Mouse (Mus musculus) midbrain, embryonic 10.5 days (tissue): ENCODE measurements around the gene Atp8b3. TPM values are rescaled to one million over a fixed set of nuclear protein-coding genes. Genes with fewer than 3 reads are reported as not detected.
A peak's percentile ranks its signal among the peaks of the same experiment; 100 is the strongest.

ENCODE experiments used
- DNase-seq: peaks from one replicate; pipeline ENCODE4 v3.0.0-alpha.2; 2017; ENCODE audit warnings: low spot score
- H3K27ac ChIP-seq: fragments of 300-500 bp; sonication (generic); replicated peaks from 2 replicates; pipeline ENCODE4 v1.5.1; 2016; ENCODE audit warnings: mild to moderate bottlenecking
- H3K27me3 ChIP-seq: fragments of 300-500 bp; sonication (generic); 2 replicates; pipeline ENCODE4 v1.6.1; 2016; ENCODE audit warnings: low read depth, mild to moderate bottlenecking; ENCODE audit not compliant: poor library complexity, severe bottlenecking
- H3K36me3 ChIP-seq: fragments of 300-500 bp; sonication (generic); 2 replicates; pipeline ENCODE4 v1.6.1; 2016; ENCODE audit warnings: mild to moderate bottlenecking, moderate library complexity
- H3K4me1 ChIP-seq: fragments of 300-500 bp; sonication (generic); 2 replicates; pipeline ENCODE4 v1.6.1; 2016
- H3K4me3 ChIP-seq: fragments of 300-500 bp; sonication (generic); 2 replicates; pipeline ENCODE4 v1.5.1; 2016; ENCODE audit warnings: mild to moderate bottlenecking, moderate library complexity
- H3K9me3 ChIP-seq: fragments of 300-500 bp; sonication (generic); replicated peaks from 2 replicates; pipeline ENCODE4 v1.6.1; 2016; ENCODE audit warnings: mild to moderate bottlenecking
- WGBS: fragments of 180-500 bp; shearing (Covaris S2); methylation state at CpG from one replicate; pipeline ENCODE4 v1.1.7; 2016; 5-methylcytosine and 5-hydroxymethylcytosine counted together
- polyA plus RNA-seq: library from polyadenylated mRNA; unstranded; fragments of >200 nt; fragmentation: Nextera tagmentation; extraction: Ambion mirVana; gene quantifications from 2 replicates; pipeline ENCODE4 v1.2.1, GENCODE M21; 2016

Gene Atp8b3
- polyA plus RNA-seq, 1 experiment from 2014 or later, result 0.79 TPM

DNA sequence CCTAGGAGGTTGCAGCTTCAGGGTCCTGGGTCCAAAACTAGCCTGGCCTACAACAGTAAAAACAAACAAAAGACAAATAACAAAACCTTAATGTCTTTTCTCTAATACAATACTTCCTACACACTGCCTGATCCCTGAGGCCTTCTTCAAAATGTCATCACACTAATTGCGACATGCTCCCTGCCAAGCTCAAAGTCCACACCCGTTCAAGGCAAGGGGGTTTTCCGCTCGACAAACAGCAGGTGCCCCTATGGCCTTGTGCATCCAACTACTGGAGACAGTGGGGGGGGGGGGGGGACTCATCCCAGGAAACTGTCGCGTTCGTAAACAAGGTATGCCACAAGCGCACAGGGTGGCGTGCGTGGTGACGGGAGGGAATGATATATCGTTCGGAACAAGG lies 21.7 kb upstream of the Atp8b3 start:
- H3K27ac ChIP-seq, result peak overlapping the region; percentile 99
- peak overlapping the region; percentile 99 for H3K4me3 ChIP-seq
- 3% methylated on average over 13 of the region's 13 CpGs for WGBS
- H3K36me3 ChIP-seq, result 0 out of 2 replicates have a peak, but pooled peaks cover 3% of the 10 kb centered on the region
- H3K9me3 ChIP-seq, result no peaks in the 10 kb centered on the region
- peaks cover 44% of the 10 kb centered on the region for H3K4me1 ChIP-seq
- DNase-seq, result no peak
- no peaks in the 10 kb centered on the region for H3K27me3 ChIP-seq

GRCm38 (mm10) chr10:80559431-80559830 lies 20.5 kb upstream of the Atp8b3 start:
- WGBS, result 88% methylated on average over 7 of the region's 7 CpGs

DNA sequence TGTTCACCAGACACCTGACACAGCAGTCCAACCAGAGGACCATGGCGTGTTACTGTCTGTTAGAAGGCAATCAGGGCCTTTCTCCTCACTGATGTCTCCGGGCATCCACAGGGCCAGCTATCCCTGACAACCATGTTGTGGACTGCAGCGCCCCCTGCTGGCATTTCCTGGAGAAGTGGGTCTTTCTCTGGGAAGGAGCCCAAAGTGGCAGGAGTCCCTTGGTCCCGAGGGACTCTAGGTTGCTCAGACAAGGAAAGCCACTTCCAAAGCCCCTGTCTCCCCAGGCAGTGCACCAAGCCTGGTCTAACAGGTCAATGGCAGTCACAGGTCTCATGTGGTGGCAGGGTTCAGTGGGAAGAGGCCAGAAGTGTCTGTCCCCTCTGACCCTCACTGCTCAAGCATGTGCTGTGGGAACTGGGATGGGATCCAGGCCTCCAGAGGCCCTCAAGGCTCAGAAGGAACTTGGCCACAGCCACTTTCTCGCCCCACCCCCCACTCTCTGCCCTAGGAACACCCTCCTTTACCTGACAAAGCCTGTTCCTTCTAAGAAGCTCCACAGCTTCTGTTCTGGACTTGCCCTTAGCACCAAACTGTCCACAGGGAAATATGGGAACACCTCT lies 18.5 kb upstream of the Atp8b3 start:
- Histone ChIP-seq H3K4me3 (peak overlapping the region; percentile 9; the same call in 1 of the 2 replicates), H3K36me3 (no peaks in the 10 kb centered on the region), H3K4me1 (peaks cover 49% of the 10 kb centered on the region), H3K27me3 (no peaks in the 10 kb centered on the region), H3K27ac (no peak overlapping the region), H3K9me3 (no peaks in the 10 kb centered on the region)
- peak; percentile 80 for DNase-seq
- WGBS, result 38% methylated on average over 5 of the region's 5 CpGs

More at GRCm38 (mm10) chr10:80559431-80559830, 20.5 kb upstream of the Atp8b3 start:
- H3K4me3 ChIP-seq, result peak overlapping the region; percentile 32; the same call in 1 of the 2 replicates
- no peaks in the 10 kb centered on the region for H3K27me3 ChIP-seq
- H3K4me1 ChIP-seq, result peaks cover 45% of the 10 kb centered on the region
- H3K27ac ChIP-seq, result no peak overlapping the region
- H3K36me3 ChIP-seq, result no peaks in the 10 kb centered on the region
- no peak for DNase-seq
- no peaks in the 10 kb centered on the region for H3K9me3 ChIP-seq

DNA sequence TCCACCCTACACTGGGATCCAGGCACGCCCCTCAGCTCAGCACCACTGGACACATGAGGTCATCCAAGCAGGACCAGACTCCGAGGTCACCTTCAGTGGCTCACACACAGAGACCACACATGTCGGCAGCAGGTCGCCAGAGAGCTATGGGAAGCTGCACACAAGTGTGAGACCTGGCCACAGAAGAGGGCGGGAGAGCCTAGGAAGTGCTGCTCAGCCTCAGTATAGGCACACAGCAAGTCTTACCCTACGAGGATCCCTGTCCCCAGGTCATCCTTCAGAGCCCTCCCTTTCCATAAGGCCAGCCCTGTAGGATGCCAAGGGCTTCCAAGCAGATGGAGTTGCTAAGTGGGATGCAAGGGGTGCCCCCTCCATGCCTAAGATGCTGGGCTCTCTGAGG lies 15.1 kb upstream of the Atp8b3 start:
- H3K27me3 ChIP-seq, result no peaks in the 10 kb centered on the region
- H3K4me3 ChIP-seq, result no peak overlapping the region
- DNase-seq, result no peak
- H3K9me3 ChIP-seq, result no peaks in the 10 kb centered on the region
- peaks cover 20% of the 10 kb centered on the region for H3K36me3 ChIP-seq
- peaks cover 26% of the 10 kb centered on the region for H3K4me1 ChIP-seq
- 90% methylated on average over 6 of the region's 6 CpGs for whole genome bisulfite sequencing
- H3K27ac ChIP-seq, result no peak overlapping the region

DNA sequence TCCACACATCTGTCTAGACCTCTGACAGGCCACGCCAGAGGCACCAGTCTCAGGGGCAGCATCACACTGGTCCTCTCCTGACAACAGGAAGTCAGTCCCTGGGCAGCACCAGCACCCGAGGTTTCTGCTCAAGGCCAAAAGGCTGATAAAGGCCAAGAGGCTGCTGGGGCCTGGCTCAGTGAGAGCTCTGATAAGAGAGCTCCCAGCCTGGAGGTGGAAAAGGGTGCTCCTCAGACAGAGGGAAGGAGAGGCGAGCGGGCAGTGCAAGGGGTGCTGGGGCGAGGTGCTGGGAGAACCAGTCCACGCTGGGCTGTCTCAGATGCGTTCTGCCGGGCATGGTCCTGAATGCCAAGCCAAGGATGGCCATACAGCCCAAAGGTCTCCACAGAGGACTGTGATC lies 14.7 kb upstream of the Atp8b3 start:
- Histone ChIP-seq H3K27ac (no peak overlapping the region), H3K9me3 (no peaks in the 10 kb centered on the region), H3K4me1 (peaks cover 29% of the 10 kb centered on the region), H3K27me3 (no peaks in the 10 kb centered on the region), H3K4me3 (no peak overlapping the region), H3K36me3 (peaks cover 24% of the 10 kb centered on the region)
- WGBS, result 91% methylated on average over 8 of the region's 8 CpGs
- DNase-seq, result no peak

GRCm38 (mm10) chr10:80552364-80552763 lies 13.4 kb upstream of the Atp8b3 start:
- Histone ChIP-seq H3K4me1 (peaks cover 19% of the 10 kb centered on the region), H3K9me3 (no peaks in the 10 kb centered on the region), H3K36me3 (peaks cover 36% of the 10 kb centered on the region), H3K27ac (no peak overlapping the region), H3K4me3 (no peak overlapping the region), H3K27me3 (no peaks in the 10 kb centered on the region)
- no peak for DNase-seq
- 73% methylated on average over 9 of the region's 9 CpGs for WGBS

GRCm38 (mm10) chr10:80549279-80549678 lies 10.4 kb upstream of the Atp8b3 start:
- H3K27me3 ChIP-seq, result no peaks in the 10 kb centered on the region
- WGBS, result 92% methylated on average over 21 of the region's 21 CpGs
- H3K9me3 ChIP-seq, result no peaks in the 10 kb centered on the region
- peaks cover 67% of the 10 kb centered on the region for H3K36me3 ChIP-seq
- H3K4me3 ChIP-seq, result no peak overlapping the region
- H3K4me1 ChIP-seq, result peaks cover 13% of the 10 kb centered on the region
- no peak for DNase-seq
- H3K27ac ChIP-seq, result 0 out of 2 replicates have a peak overlapping the region, but pooled peaks have one; percentile 42

DNA sequence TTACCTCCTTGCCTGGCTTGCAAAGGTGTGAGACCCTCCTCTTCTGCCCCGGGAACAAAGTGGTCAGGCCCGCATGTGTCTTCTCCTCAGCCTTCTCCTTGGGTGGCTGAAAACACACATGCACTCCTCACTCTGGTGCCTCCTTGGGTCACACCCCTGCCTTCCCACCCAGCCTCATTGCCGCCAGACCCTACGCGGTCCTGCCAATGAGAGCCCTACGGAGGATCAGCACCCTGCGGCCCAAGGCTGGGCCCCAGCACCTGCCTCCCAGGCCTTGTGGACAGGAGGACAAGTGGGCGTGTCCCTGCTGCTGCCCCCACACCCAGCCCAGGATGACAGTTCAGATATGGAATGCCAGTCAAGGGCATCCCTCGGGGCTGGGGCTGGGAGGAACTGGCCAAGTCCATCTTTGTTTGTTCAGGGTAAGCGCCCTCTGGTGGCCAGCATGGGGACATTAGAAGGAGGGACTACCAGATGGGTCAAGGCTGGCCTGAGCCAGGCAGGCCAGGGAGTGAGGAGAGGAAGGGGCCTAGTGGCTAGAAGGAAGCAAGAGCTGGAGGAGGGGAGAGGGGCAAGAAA lies 9.6 kb upstream of the Atp8b3 start:
- Histone ChIP-seq H3K4me1 (peaks cover 9% of the 10 kb centered on the region), H3K4me3 (no peak overlapping the region), H3K36me3 (peaks cover 75% of the 10 kb centered on the region), H3K9me3 (no peaks in the 10 kb centered on the region), H3K27me3 (no peaks in the 10 kb centered on the region), H3K27ac (peak overlapping the region; percentile 42)
- WGBS, result 77% methylated on average over 10 of the region's 10 CpGs
- DNase-seq, result peak; percentile 75

GRCm38 (mm10) chr10:80547539-80547938 lies 8.6 kb upstream of the Atp8b3 start:
- 93% methylated on average over 15 of the region's 15 CpGs for WGBS
- Histone ChIP-seq H3K27me3 (no peaks in the 10 kb centered on the region), H3K27ac (no peak overlapping the region), H3K36me3 (peaks cover 84% of the 10 kb centered on the region), H3K4me3 (no peak overlapping the region), H3K9me3 (no peaks in the 10 kb centered on the region), H3K4me1 (peaks cover 9% of the 10 kb centered on the region)
- no peak for DNase-seq

GRCm38 (mm10) chr10:80546945-80547344 lies 8.0 kb upstream of the Atp8b3 start:
- no peaks in the 10 kb centered on the region for H3K27me3 ChIP-seq
- no peaks in the 10 kb centered on the region for H3K9me3 ChIP-seq
- peaks cover 90% of the 10 kb centered on the region for H3K36me3 ChIP-seq
- no peak overlapping the region for H3K4me3 ChIP-seq
- no peak overlapping the region for H3K27ac ChIP-seq
- DNase-seq, result no peak
- WGBS, result 92% methylated on average over 4 of the region's 4 CpGs
- H3K4me1 ChIP-seq, result peaks cover 9% of the 10 kb centered on the region

DNA sequence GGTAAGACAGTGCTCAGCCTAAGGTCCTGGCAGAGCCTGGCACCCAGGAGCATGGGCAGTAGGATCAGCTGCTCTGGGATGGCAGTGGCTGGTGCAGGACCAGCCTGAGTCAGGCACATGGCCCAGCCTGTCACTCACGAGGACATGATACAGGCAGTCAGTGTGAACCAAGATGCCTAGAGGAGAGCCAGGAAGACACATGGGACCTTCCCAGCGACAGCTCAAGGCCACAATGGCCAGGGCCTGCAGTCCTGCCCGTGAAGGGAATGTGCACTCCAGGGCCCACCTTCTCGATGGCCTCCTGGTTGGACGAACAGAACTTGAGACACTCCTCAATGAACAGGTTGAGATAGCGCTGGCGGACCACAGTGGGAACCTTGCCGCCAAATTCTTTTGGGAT lies 6.7 kb upstream of the Atp8b3 start:
- Histone ChIP-seq H3K27me3 (no peaks in the 10 kb centered on the region), H3K4me1 (peaks cover 9% of the 10 kb centered on the region), H3K36me3 (peaks cover 100% of the 10 kb centered on the region), H3K27ac (no peak overlapping the region), H3K4me3 (no peak overlapping the region), H3K9me3 (no peaks in the 10 kb centered on the region)
- WGBS, result 92% methylated on average over 8 of the region's 8 CpGs
- no peak for DNase-seq

- H3K9me3 ChIP-seq, result no peaks in the 10 kb centered on the region
- H3K36me3 ChIP-seq, result peaks cover 84% of the 10 kb centered on the region
- WGBS, result 96% methylated on average over 14 of the region's 14 CpGs
Observed at GRCm38 (mm10) chr10:80543873-80544272, 4.9 kb upstream of the Atp8b3 start.

GRCm38 (mm10) chr10:80539493-80539892 lies 569 bp upstream of the Atp8b3 start:
- H3K9me3 ChIP-seq, result no peaks in the 10 kb centered on the region
- 50% methylated on average over 5 of the region's 5 CpGs for WGBS
- H3K27ac ChIP-seq, result no peak overlapping the region
- DNase-seq, result no peak
- H3K27me3 ChIP-seq, result peaks cover 41% of the 10 kb centered on the region
- H3K4me1 ChIP-seq, result peaks cover 25% of the 10 kb centered on the region
- H3K36me3 ChIP-seq, result peaks cover 40% of the 10 kb centered on the region
- H3K4me3 ChIP-seq, result no peak overlapping the region; the same call in 1 of the 2 replicates

More at GRCm38 (mm10) chr10:80543873-80544272, 4.9 kb upstream of the Atp8b3 start:
- peaks cover 13% of the 10 kb centered on the region for H3K4me1 ChIP-seq
- H3K27ac ChIP-seq, result no peak overlapping the region
- H3K27me3 ChIP-seq, result no peaks in the 10 kb centered on the region; the same call in 1 of the 2 replicates
- DNase-seq, result no peak
- no peak overlapping the region for H3K4me3 ChIP-seq
